Mouse (Mus musculus) midbrain, embryonic 14.5 days (tissue): ENCODE measurements at regions not wholly inside any gene's neighbourhood (a gene's known extent, or its start where the extent isn't known, plus 50 kb on each side); places are given as distances from the start of the nearest gene placed in this dataset.

Experiments
- ATAC-seq: fragments of 200-750 bp; cut with Nextera tagmentation; 2 replicates; pipeline ENCODE4 v1.8.0; 2017; ENCODE audit warnings: moderate number of reproducible peaks, moderate library complexity; ENCODE audit not compliant: low FRiP score, low TSS enrichment
- DNase-seq: peaks from one replicate; pipeline ENCODE4 v3.0.0-alpha.2; 2015
- H3K27ac ChIP-seq: fragments of 300-500 bp; sonication (generic); replicated peaks from 2 replicates; pipeline ENCODE4 v1.5.1; 2014; ENCODE audit warnings: mild to moderate bottlenecking, low read depth, low read length, moderate library complexity
- H3K27me3 ChIP-seq: fragments of 300-500 bp; sonication (generic); 2 replicates; pipeline ENCODE4 v1.6.1; 2014; ENCODE audit warnings: low read length, control low read depth, mixed read lengths; ENCODE audit not compliant: control insufficient read depth, insufficient read depth
- H3K36me3 ChIP-seq: fragments of 300-500 bp; sonication (generic); 2 replicates; pipeline ENCODE4 v1.6.1; 2014; ENCODE audit warnings: low read length, control low read depth; ENCODE audit not compliant: control insufficient read depth, insufficient read depth
- H3K4me1 ChIP-seq: fragments of 300-500 bp; sonication (generic); 2 replicates; pipeline ENCODE4 v1.6.1; 2014; ENCODE audit warnings: mild to moderate bottlenecking, antibody characterized with exemption, low read length, control low read depth; ENCODE audit not compliant: control insufficient read depth, insufficient read depth
- H3K4me2 ChIP-seq: fragments of 300-500 bp; sonication (generic); 2 replicates; pipeline ENCODE4 v1.6.1; 2014; ENCODE audit warnings: mild to moderate bottlenecking, low read length, moderate library complexity
- H3K4me3 ChIP-seq: fragments of 300-500 bp; sonication (generic); replicated peaks from 2 replicates; pipeline ENCODE4 v1.5.1; 2014; ENCODE audit warnings: low read depth, low read length
- H3K9ac ChIP-seq: fragments of 300-500 bp; sonication (generic); replicated peaks from 2 replicates; pipeline ENCODE4 v1.6.1; 2014; ENCODE audit warnings: mild to moderate bottlenecking, low read length, moderate library complexity
- H3K9me3 ChIP-seq: fragments of 300-500 bp; sonication (generic); 2 replicates; pipeline ENCODE4 v1.6.1; 2016; ENCODE audit warnings: low read length, control low read depth, mixed read lengths; ENCODE audit not compliant: control insufficient read depth
- WGBS: fragments of 180-500 bp; shearing (Covaris S2); extraction: QIAGEN DNeasy Blood & Tissue Kit; methylation state at CpG from one replicate; pipeline ENCODE4 v1.1.7; 2014; 5-methylcytosine and 5-hydroxymethylcytosine counted together

GRCm38 (mm10) chr17:77096836-77097235 lies 1103.2 kb upstream of the Crim1 start:
- DNase-seq (no peak), ATAC-seq (no peak)
- Histone ChIP-seq H3K9me3 (no peaks in the 10 kb centered on the region), H3K9ac (no peak overlapping the region), H3K27me3 (no peaks in the 10 kb centered on the region), H3K27ac (no peak overlapping the region), H3K4me1 (no peaks in the 10 kb centered on the region), H3K4me2 (no peak overlapping the region), H3K4me3 (no peak overlapping the region), H3K36me3 (no peaks in the 10 kb centered on the region)
- 74% methylated on average over 3 of the region's 3 CpGs for WGBS

- WGBS, result 34% methylated on average over 3 of the region's 3 CpGs
- no peaks in the 10 kb centered on the region for H3K27me3 ChIP-seq
- ATAC-seq, result no peak
- H3K27ac ChIP-seq, result no peak overlapping the region
- no peaks in the 10 kb centered on the region for H3K9me3 ChIP-seq
- no peaks in the 10 kb centered on the region for H3K36me3 ChIP-seq
- peak; percentile 15 for DNase-seq
- no peak overlapping the region for H3K9ac ChIP-seq
- H3K4me3 ChIP-seq, result no peak overlapping the region
- H3K4me1 ChIP-seq, result no peaks in the 10 kb centered on the region
- H3K4me2 ChIP-seq, result no peak overlapping the region
Measured at GRCm38 (mm10) chr17:77099040-77099589, 1100.9 kb upstream of the Crim1 start.

- no peak overlapping the region for H3K9ac ChIP-seq
- no peak overlapping the region for H3K27ac ChIP-seq
- ATAC-seq (no peak), DNase-seq (no peak)
- no peak overlapping the region for H3K4me2 ChIP-seq
- no peak overlapping the region for H3K4me3 ChIP-seq
- 51% methylated on average over 2 of the region's 2 CpGs for WGBS
- H3K4me1 ChIP-seq, result no peaks in the 10 kb centered on the region
- no peaks in the 10 kb centered on the region for H3K27me3 ChIP-seq
- no peaks in the 10 kb centered on the region for H3K36me3 ChIP-seq
- H3K9me3 ChIP-seq, result no peaks in the 10 kb centered on the region
Measured at GRCm38 (mm10) chr17:77115931-77116330, 1084.1 kb upstream of the Crim1 start.

DNA sequence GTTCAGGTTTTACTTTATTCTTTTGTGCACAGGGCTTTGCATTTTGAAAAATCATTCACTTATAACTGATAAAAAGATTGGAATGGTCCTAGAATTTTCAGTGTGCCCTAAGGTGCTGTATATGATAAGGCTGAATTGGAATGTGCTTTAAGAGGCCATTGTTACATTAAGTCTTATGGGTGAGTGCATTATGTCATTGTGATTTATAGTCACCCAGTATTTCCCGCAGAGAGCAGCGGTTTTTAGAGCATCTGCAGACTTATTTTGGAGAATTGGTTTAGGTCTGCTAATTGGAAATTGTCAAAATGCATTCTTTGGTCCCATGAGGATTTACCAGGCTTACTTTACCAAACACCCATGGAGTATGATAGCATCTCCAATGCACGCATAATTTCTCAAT lies 1083.1 kb upstream of the Crim1 start:
- DNase-seq (no peak), ATAC-seq (no peak)

DNA sequence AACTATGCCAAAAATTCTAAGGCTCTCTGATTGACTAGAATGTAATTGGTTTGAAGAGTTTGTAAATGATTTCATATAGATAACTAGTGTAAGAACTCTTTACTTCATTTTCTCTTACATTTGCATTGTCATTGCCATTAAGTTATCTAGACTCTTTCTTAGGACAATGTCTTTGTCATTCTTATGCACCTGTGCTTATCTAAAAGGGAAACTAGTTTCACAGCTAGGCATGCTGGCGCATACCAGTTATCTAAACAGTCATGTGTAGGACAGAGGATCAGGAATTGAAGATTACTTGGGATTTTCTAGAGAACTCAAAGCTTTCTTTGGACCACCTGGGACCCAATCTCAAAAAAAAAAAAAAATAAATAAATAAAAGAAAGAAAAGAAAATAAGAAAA lies 1081.6 kb upstream of the Crim1 start:
- no peaks in the 10 kb centered on the region for H3K4me1 ChIP-seq
- ATAC-seq (no peak), DNase-seq (no peak)
- no peak overlapping the region for H3K9ac ChIP-seq
- 94% methylated on average over 1 of the region's 1 CpGs for WGBS
- no peak overlapping the region for H3K27ac ChIP-seq
- no peak overlapping the region for H3K4me2 ChIP-seq
- no peaks in the 10 kb centered on the region for H3K9me3 ChIP-seq
- no peak overlapping the region for H3K4me3 ChIP-seq
- no peaks in the 10 kb centered on the region for H3K27me3 ChIP-seq
- no peaks in the 10 kb centered on the region for H3K36me3 ChIP-seq

More for the DNA sequence above, 1083.1 kb upstream of the Crim1 start:
- H3K27ac ChIP-seq, result no peak overlapping the region
- H3K4me1 ChIP-seq, result no peaks in the 10 kb centered on the region
- H3K27me3 ChIP-seq, result no peaks in the 10 kb centered on the region
- H3K36me3 ChIP-seq, result no peaks in the 10 kb centered on the region
- no peak overlapping the region for H3K9ac ChIP-seq
- WGBS, result 89% methylated on average over 3 of the region's 3 CpGs
- no peaks in the 10 kb centered on the region for H3K9me3 ChIP-seq
- no peak overlapping the region for H3K4me2 ChIP-seq
- no peak overlapping the region for H3K4me3 ChIP-seq

GRCm38 (mm10) chr17:77127011-77127410 lies 1073.0 kb upstream of the Crim1 start:
- Histone ChIP-seq H3K27me3 (no peaks in the 10 kb centered on the region), H3K36me3 (no peaks in the 10 kb centered on the region), H3K9ac (no peak overlapping the region), H3K9me3 (no peaks in the 10 kb centered on the region), H3K4me1 (no peaks in the 10 kb centered on the region), H3K4me3 (no peak overlapping the region), H3K4me2 (no peak overlapping the region), H3K27ac (no peak overlapping the region)
- DNase-seq (no peak), ATAC-seq (no peak)
- 98% methylated on average over 1 of the region's 1 CpGs for WGBS
